Mouse (Mus musculus): Measurements from ENCODE around the gene Jak3.
"Not testable (repeated sequence)": the region's sequence is repeated elsewhere in the genome, so short reads cannot be mapped to it uniquely, and the experiment has no call there.

The Jak3 gene

DNA sequence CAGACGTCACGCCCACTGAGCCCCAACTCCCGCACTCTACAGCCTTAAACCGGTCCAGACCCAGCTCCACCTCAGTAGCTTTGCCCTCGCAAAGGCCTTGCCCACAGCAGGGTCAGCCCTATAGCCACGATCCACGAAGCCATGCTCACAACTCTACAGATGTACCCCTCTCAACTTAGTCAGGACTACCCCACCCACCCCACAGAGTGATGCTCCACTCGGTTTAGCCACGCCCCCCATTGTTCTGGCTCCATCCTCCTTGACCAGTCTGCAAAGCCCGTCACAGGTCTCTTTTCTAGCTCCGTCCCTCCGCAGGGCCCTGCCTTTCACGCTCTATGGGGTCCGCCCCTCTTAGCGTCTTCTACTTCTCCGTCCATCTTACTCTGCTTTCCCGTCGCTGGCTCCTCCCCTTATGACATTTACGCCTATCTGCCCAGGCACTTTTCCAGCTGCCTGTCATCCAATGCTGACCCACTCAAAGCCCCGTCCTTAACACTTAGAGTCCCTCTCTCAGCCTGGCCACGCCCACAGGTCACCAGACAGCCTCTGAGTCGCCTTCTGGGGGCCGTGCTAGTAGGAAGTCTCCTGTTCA is 10.1 kb downstream of the Jak3 start:
- DNase-seq (ENCODE audit: low spot score) = no peak

DNA sequence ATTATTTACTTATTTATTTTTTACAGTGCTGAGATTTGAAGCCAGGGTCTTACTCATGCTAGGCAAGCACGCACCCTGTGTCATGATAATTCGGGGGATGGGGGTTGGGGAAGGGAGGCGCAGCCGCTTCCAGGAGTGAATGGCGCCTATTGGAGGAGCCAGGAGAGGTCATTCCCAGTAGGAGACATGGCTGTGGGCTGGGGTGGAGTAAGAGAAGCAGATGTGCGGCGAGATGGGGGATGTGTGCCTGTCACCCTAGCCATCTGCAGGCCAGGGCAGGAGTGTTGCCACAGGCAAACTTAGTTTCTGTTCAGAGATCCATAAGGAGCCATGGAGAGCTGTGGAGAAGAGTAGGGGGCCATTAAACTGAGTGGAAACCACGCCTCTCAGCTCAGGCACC is 11.5 kb downstream of the Jak3 start:
- DNase-seq (ENCODE audit: low spot score) = no peak

DNA sequence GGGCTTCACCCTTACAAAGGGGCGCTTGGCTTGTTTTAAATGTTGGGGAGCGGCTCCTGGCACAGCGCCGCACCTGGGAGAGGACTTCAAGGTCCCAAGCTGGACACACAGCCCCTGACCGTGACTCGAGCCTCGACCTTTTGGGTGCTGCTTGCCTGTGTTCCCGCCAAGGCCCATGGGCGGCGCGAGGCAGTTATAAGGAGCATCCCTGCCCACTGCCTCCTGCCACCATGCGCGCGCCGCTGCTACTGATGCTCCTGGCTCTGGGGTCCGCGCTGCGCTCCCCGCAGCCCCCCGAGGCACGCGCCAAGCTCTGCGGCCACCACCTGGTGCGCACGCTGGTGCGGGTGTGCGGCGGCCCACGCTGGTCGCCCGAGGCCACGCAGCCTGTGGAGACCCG is 12.9 kb downstream of the Jak3 start, which contains the start of gene Insl3:
TSS of gene Insl3 (plus strand) at position 187 of the 400 bp plus-strand sequence.
- DNase-seq (ENCODE audit: low spot score) = no peak

DNA sequence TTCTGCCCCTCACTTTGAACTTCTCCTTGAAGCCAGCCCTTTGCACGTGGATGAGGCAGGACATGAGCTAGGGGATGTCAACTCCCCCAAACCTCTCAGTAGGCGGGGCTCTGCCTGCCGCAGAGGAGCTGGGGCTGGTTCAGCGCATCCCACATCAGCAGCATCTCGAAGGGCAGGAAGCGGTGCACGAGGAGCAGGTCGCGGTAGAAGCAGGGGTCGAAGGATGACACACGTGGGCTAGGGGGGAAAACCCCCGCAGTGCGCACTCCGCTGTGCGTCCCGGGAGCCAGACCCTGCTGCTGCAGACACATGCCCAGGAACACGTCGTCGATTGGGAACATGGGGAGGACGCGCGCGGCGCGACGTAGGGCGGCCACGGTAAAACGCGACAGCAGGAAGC is 16.4 kb downstream of the Jak3 start:
- no peak for DNase-seq (ENCODE audit: low spot score)

DNA sequence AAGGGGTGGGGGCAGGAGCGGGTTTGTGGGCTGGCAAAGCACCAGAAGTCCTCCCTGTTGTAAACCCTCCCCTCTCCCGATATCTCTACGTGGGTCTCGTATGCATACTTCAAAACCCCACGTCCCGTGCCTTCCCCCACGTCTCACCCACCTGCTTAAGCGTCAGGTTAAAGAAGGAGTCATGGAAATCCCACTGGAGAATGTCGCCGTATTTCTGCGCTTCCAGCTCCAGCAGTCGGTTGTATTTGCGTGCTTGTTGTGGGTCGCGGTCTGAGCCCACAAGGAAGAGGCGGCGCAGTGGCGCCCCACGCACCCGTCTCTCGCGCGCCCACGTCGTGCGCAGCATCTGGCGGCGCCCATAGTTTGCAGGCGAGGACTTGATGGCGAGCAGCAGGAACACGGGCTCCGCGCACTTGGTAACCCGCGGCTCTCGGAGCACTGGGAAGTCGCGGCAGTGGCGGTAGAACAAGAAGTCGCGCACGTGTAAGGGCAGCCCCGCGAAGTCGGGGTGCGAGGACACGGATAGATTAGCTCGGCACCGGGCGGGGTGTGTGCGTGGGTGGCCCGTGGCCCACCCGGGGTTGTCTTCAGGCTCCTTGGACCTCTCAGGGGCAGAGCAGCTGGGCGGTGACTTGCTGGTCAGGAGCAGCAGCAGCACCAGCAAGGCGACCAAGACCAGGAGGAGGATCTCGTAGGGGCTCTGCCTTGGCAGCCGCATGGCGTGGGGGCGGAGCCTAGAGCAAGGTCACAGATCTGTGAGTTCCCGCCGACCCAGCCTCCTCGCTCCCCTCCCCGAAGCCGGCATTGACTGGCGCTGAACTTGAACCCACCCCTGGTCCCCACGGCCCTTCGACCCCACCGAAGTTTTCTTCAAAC is 17.3 kb downstream of the Jak3 start:
- DNase-seq (ENCODE audit: low spot score) = no peak

DNA sequence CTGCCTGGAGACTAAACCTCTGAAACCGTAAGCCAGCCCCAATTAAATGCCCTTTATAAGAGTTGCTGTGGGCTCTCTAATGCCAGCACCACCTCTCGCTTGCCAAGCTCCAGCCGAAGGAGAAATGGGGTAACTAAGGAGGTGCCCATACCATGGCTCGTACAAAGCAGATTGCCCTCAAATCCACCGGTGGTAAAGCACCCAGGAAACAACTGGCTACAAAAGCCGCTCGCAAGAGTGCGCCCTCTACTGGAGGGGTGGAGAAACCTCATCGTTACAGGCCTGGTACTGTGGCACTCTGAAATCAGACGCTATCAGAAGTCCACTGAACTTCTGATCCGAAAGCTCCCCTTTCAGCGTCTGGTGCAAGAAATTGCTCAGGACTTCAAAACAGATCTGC is 19.4 kb downstream of the Jak3 start:
- not testable (repeated sequence) for DNase-seq (ENCODE audit: low spot score)

DNA sequence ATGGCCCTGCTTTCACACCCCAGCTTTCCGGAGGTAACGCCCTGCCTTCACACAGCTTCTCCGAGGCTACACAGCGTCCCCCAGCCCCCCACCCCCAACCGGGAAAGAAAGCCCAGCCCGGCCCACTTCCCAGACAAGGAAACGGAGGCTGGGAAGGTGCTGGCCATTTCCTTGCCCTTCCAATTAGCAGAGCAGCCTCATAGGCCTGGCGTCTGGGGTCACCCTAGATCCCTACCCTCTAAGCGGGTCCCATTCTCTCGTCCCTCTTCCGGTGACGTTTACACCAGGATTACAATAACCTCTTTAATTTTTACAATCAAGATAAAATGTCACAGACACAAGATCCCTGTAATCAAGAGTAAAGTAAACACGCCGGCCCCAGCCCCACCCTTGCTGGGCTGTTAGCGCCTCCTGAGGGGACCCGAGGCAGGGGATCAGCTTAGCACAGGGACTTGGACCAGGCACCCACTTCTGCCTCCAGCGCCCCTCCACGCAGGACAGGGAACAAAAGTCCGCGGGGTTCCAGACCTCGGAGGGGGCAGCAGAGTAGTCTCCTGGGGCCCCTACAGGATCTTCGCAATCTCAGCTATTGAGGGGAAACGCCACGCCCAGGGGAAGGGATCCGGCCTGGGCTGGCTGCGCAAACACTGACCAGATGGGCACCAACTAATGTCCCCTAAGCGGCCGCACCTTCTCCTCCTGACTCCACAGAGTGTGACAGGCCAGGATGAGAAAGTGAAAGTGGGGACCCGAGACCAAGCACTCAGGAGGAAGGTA is 24.6 kb downstream of the Jak3 start:
- no peak for DNase-seq (ENCODE audit: low spot score)

DNA sequence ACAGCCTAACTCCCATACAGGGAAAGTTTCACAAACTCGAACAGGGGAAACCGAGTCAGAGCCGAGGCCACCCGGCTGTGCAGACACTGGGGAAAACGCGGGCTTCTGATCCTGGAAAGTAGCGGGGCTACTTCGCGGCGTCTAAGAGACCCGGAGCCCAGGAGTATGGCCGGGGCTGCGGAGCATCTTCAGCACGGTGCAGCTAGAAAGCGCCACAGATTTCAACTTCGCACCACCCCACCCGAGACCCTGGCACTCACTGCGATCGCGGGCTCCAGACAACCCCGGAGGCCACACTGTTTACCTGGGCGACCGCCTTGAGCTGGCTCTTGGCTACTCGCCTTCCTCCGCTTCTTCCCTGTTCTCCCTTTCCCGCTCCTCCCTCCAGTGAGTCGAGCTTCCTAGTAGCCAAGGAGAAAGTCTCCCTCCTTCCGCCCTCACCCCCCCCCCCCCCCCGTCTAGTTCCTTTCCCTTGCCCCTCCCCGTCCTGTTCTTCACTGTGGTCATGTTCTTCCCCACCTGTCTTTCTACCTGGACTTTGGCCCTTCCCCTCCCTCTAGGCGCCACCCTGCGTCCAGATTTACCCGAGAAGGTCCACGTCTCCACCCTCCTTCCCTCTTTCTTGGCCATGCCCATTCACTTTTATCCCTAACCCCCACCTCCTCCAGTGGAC is 25.5 kb downstream of the Jak3 start, which contains the start of gene B3gnt3:
TSS of gene B3gnt3 (minus strand) at position 376 of the 673 bp plus-strand sequence.
- DNase-seq (ENCODE audit: low spot score) = no peak

DNA sequence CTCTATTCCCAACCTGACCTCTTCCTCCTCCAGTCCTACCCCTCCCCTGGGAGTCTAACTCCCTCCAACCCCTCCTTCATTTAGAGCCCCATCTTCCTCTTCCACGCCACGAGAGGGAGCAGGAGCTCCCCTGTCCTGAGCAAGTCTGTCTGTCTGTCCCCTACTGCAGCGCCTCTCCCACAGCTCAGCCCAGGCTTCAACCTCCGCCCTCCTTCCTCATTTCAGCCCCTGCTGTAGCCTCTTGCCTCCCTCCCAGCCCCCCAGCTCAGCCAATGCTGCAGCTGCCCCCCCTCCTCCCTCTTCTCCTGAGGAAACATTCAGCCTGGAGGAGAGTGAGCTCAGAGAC is 26.0 kb downstream of the Jak3 start:
- DNase-seq (ENCODE audit: low spot score) = no peak

DNA sequence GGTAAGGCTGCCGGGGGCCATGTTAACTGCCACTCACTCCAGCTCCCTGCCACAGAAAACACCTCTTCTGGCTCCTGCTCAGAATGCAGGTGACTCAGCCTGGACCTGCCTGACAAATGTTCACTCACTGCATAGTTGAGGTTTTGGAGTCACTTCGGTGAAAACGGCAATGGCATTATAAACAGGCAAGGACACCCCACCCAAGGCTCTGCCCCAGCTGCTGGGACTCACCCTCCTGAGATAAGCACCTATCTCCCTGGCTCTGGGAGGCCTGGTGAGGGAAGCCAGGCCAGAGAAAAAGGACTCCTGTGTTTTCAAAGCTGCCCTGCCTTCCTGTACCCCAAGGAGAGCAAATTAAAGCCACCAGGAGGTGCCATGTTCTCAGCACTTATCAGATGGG is 26.8 kb downstream of the Jak3 start:
- DNase-seq (ENCODE audit: low spot score) = no peak

DNA sequence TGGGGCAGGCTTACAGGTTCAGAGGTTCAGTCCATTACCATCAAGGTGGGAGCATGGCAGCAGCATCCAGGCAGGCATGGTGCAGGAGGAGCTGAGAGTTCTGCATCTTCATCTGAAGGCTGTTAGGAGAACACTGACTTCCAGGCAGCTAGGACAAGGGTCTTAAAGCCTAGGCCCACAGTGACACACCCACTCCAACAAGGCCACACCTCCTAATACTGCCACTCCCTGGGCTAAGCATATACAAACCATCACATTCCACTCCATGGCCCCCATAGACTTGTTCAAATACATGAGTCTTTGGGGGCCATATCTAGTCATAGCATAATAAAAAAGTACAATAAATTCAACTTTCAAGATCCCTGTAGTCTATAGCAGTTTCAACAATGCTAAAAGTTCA is 27.3 kb downstream of the Jak3 start:
- DNase-seq (ENCODE audit: low spot score) = not testable (repeated sequence)

DNA sequence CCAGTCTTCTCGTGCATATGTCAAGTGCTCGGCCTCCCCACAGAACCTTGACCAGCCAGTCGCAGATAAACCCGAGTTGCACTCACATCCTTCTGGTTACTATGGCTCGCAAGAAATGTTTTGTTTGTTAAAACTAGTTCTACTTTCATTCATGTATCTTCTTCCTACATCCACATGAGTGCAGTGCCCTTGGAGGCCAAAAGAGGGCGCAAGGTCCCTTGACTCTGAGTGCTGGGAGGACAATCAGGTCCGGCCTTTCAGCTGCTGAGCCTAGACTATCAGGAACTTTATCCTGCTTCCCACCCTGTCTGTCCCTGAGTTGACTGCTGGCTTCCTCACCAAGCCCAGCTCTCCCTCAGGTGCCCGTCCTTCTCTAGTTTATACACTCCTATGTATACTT is 31.8 kb downstream of the Jak3 start:
- no peak for DNase-seq (ENCODE audit: low spot score)

DNA sequence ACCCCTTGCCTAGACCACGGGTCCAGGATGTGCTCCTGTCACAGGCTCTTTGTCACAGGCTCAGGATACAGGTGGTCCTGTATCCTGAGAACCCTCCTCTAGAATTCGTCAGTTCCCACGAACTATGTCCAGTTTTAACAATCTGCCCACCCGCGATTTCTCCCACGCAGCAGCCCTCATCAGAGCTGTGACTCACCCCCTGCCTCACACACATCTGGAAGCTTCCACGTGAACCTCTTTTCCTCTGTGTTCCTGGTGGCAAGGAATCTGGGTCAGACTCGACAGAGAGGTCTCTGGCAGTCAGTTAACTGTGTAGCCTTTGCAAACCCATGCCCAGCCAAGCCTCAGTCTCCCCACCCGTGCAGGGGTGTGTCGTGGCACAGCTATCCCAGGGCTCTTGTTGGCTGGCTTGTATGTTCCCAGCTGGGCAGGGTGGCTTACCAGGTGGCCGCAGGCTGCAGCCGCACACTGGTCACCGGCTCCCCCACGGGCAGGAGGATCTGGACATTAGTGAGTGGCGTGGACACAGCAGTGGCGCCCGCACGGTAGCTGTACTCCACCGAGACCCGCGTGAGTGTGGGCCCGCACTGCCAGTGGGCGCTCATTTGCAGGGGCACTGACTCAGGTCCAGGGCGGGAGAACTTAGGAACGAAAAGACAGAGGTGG is 33.2 kb downstream of the Jak3 start:
- DNase-seq (ENCODE audit: low spot score) = no peak

DNA sequence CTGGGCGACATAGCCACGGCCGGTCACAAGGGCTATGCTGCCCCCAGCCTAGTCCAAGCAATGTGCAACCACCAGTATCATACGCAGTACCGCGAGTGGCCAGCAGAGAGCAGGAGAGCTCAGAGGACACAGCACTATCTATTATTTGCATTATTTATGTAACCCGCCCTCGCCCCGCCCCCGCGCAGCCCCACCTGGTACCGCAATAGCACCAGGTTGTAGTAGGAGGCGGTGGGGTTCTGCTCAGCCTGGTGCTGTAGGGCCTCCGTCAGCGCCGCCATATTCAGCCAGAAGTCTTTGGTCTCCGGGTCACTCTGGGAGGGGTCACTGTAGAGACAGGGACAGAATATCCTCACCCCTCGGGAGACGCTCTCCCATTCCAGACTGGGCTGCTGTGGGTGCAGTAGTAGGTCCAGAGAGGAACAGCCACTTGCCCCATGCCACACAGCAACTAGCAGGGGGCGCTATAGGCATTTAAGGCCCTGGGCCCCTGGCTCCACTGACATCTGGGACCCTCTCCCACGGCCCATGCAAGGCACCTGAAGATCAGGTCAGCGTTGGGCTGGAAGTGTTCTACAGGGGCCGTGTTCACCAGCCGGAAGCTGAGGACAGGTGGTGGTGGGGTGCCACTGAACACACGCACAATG is 33.8 kb downstream of the Jak3 start:
- DNase-seq (ENCODE audit: low spot score) = peak; percentile 50

DNA sequence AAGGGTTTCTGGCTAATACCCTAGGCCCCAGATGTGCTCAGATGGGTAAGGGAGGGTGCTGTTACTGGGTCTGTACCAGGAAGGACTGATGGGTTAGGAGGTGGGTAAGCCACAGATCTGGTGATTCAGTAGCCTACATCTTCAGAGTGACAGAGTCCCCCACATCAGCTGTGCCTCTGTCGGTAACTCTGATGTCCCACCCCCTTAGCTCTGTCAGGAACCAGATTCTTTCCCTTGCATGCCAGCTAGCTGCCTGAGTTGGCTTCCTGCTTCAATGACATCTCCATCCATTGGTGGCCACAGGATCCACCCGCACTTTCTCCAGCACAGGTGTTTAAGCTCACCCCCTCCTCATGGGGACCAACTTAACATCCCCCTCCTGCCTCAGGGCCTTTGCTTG is 35.5 kb downstream of the Jak3 start:
- no peak for DNase-seq (ENCODE audit: low spot score)

DNA sequence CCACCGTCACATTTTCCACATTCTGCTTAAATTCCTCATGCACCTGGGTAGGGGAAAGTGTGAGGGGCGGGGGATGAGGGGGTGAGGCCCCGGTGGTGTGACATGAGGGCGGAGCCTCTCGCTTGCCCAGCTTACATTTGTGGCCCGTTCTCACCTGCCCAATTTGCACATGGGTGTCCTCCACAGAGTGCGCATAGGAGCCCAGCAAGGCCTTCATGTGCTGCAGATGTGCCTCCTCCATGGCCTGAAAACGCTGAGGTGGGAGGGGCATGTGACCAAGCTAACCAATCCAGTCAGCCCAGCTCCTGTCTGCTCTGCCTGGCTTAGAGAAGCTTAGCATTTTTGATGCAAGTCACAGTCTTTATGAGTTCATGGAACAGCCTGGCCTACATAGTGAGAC is 39.4 kb downstream of the Jak3 start:
- no peak for DNase-seq (ENCODE audit: low spot score)

DNA sequence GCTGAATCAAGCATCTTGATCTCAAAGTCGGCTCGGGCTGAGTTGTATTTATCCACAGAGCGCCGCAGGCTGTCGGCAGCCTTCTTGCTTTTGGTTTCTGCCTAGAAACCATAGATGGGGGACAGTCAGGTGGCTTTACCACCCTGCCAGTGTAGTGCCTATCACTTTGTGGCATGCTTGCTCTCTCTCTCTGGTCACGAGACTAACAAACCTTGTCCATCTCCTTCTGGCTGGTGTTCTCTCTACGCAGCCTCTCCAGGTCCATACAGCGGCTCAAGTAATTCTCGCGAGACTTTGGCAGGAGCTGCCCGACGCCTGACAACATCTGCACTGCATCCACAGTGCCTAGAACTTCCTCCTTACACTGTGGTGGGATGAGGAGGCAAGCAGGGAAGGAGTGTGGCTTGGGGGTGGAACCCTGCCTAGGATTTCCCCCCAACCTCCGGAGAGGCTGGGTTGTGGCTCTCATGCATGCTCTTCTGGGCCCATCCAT is 40.5 kb downstream of the Jak3 start:
- no peak for DNase-seq (ENCODE audit: low spot score)

DNA sequence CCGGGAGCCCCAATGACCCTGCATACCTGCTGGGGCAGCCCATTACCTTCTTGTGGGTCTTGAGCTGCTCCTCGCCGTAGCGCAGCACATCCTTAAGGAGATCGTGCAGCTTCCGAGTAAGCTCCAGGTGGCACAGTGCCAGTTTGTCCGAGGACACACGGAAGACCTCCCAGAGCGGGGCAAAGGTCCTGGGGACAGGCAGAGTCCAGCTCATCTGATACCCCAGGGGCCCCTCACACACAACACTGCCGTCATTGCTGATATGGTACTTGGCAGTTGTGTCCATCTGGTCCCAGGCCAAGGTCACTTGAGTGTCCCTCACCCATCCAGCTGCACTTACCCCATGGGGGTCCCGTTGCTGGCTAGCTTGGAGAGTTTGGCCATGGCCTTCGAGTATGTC is 41.0 kb downstream of the Jak3 start:
- DNase-seq (ENCODE audit: low spot score) = no peak

DNA sequence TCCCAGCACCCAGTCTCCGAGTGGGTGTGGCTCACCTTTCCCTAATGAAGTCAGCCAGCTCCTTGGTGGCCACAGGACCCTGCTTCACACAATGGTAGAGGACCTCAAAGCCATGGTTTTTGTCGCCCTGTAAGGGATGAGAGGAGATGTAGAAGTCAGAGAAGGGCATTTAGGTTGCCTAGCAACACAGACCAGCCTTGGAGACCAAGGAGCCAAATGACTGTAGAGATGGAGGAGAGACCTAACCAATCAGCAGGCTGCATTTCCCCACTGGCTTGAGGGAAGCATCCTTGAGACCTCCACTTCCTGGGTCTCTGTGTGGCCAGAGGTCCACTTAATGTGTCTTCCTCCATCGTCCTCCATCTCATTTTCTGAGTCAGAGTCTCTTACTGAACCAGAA is 42.2 kb downstream of the Jak3 start:
- DNase-seq (ENCODE audit: low spot score) = no peak

DNA sequence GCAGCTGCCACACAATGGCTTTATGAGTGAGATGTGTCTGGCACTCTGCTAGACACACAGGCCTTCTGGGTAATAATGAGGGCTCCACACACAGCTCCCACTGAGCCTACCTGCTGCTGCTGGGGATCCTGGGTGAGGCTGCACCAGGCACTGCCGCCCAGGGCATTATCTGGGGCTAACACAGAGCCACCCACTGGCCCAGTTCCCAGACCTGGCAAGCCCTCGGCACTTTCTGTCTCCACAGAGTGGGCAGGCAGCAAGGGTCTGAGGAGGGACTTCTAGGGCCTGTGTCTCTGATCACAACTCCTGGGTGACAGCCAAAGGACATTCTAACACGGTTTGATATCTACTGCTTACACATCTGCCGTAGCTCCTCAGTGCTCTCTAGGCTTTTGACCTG is 43.1 kb downstream of the Jak3 start:
- peak; percentile 7 for DNase-seq (ENCODE audit: low spot score)

DNA sequence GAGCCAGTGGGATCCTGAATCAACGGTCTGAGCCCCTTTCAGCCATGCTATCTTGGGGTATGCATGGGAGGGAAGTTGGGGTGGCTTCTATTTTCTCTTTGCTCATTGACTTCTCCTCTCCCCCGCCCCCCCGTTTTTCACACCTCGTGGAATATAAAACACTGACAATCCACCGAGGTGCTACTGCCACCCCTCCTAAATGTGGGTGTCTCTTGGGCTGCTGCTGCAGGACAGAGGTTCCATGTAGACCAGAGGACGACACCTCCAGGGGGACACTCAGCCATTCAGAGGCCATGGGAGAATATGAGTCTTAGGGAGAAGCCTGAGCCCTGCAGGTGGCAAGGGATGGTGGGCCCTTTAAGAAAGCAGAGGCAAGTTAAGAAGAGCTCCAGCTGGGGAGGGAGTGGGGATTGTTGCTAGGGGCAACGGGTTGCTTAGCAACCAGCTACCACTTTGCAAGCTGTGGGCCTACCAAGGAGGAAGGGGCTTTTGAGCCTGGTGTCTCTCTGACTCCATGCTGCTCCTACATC is 43.9 kb downstream of the Jak3 start:
- no peak for DNase-seq (ENCODE audit: low spot score)

All from urinary bladder, postnatal 10 days (tissue).